Mouse (Mus musculus) testis, adult 2 months (tissue): ENCODE measurements around the gene Lemd1.

Experiments used
- CTCF ChIP-seq: fragments of 200-500 bp; IDR thresholded peaks from 2 replicates; pipeline ENCODE4 v1.5.1; 2012; ENCODE audit warnings: low read depth, mild to moderate bottlenecking, inconsistent platforms, low read length, moderate library complexity; ENCODE audit not compliant: control insufficient read depth, insufficient read depth, insufficient replicate concordance
- POLR2A ChIP-seq: fragments of 200-500 bp; IDR thresholded peaks from 2 replicates; pipeline ENCODE4 v1.6.1; 2012; ENCODE audit warnings: low read depth, mild to moderate bottlenecking, inconsistent platforms, low read length, moderate library complexity; ENCODE audit not compliant: control insufficient read depth

DNA sequence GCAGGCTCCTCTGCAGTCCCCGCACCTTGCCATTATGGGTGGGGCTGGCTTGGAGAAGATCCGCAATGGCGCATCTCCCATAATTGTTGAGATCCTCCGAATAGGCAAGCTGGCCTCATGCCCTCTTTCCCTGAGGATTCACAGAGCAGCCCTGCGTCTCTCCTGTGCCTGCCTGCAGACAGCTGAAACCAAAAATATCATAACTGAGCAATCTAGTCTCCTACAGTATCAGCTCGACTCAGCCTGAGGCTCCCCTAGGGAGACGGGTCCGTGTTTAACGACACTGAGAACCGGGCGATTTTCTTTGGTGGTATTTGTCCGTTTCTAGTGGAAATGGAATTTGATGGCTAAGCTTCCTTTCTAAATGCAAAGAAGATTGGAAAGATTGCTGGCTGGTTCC lies 8.7 kb downstream of the Lemd1 start:
- TF ChIP-seq CTCF, result no peak
- no peak for TF ChIP-seq POLR2A
